Mouse (Mus musculus): Measurements from ENCODE around the gene Nceh1.

GRCm38 (mm10) chr3:27210271-27210670 lies 27.5 kb downstream of the Nceh1 start:
- TF ChIP-seq CTCF (IDR thresholded peaks at IDR 0.05; ENCODE audit: borderline replicate concordance, insufficient read depth, low read depth, low read length) (no peak), POLR2A (IDR thresholded peaks at IDR 0.05; ENCODE audit: borderline replicate concordance, insufficient read depth, low read length) (no peak)

All from cerebellum, adult 2 months (tissue).